Mouse (Mus musculus) frontal cortex, adult 2 months (tissue): ENCODE data around the gene Abhd15. TPM values are rescaled to one million over a fixed set of nuclear protein-coding genes. Genes with fewer than 3 reads are reported as not detected.

ENCODE experiments used
- DNase-seq, 2 experiments: peaks; one replicate each; pipeline ENCODE4 v3.0.0; 2022; ENCODE audit warnings: low spot score in 1 of 2; ENCODE audit errors: extremely low spot score in 1 of 2
- polyA plus RNA-seq: library from polyadenylated mRNA; depleted of rRNA; stranded (reverse); fragments of >200 nt; gene quantifications from 2 replicates; pipeline ENCODE4 v1.2.3, GENCODE M21; 2012; rRNA removed

Abhd15 gene
- polyA plus RNA-seq, 1 experiment = 0.66 TPM

DNA sequence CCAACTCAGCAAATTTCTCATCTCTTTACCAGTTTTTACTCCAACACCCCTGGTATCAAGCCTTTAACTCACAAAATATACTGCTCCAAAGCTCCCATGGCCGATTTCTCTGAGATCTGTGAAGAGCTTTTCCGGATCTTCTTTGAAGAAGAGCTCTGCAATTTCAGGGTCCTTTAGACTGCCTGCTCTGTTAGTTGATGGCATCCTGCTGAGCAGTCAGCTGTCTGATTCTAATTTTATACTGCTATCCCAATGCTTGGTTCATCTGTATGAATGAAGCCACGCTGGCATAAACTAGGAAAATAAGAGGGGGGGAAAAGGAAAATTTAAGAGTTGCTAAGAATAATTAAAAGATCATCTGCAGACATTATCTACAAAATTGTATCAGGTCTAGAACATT lies 70.3 kb downstream of the Abhd15 start:
- peak in 1 of 2 experiments; percentile 12 for DNase-seq

Other genes starting within 250 kb of the Abhd15 start
- 130 and 142 TPM in 2 replicates for gene Coro6, start 52.7 kb upstream of the Abhd15 start, polyA plus RNA-seq
- 140 and 156 TPM in 2 replicates for gene Ankrd13b, start 25.4 kb upstream of the Abhd15 start, polyA plus RNA-seq
- 196 and 197 TPM in 2 replicates for gene Git1, start 21.6 kb upstream of the Abhd15 start, polyA plus RNA-seq
- gene Trp53i13, start 859 bp downstream of the Abhd15 start, polyA plus RNA-seq = 7.5 and 8.6 TPM in 2 replicates
- not detected in 2 replicates for gene Gm10392, start 4.1 kb downstream of the Abhd15 start, polyA plus RNA-seq
- gene Taok1, start 92.7 kb downstream of the Abhd15 start, polyA plus RNA-seq = 30.8 and 32.5 TPM in 2 replicates
- 15.6 and 16.6 TPM in 2 replicates for gene Nufip2, start 171.0 kb downstream of the Abhd15 start, polyA plus RNA-seq
- 0.16 TPM in 1 of 2 replicates, not detected in the other for gene Cryba1, start 210.2 kb downstream of the Abhd15 start, polyA plus RNA-seq
- gene Myo18a, start 248.1 kb downstream of the Abhd15 start, polyA plus RNA-seq = 67.7 and 73.8 TPM in 2 replicates